Mouse (Mus musculus): ENCODE data around the gene Jazf1.

Gene Jazf1

GRCm38 (mm10) chr6:52805237-52805856 is 263.1 kb downstream of the Jazf1 start:
- CTCF ChIA-PET, result no interaction called here
- POLR2A ChIA-PET, result interaction anchor here in 1 of 4 experiments (0.8 kb wide), 1 partner anchor 14 kb away, joined by 3 read pairs; no protein-coding TSS in a partner anchor

GRCm38 (mm10) chr6:52802181-52802580 is 266.2 kb downstream of the Jazf1 start:
- POLR2A ChIA-PET, result interaction anchor here in 2 of 4 experiments (1.1 to 1.3 kb wide), 4 partner anchors 8 to 89 kb away, joined by 3 read pairs; partner anchors contain the start of gene Tax1bp1 (in 1 of the 2)

DNA sequence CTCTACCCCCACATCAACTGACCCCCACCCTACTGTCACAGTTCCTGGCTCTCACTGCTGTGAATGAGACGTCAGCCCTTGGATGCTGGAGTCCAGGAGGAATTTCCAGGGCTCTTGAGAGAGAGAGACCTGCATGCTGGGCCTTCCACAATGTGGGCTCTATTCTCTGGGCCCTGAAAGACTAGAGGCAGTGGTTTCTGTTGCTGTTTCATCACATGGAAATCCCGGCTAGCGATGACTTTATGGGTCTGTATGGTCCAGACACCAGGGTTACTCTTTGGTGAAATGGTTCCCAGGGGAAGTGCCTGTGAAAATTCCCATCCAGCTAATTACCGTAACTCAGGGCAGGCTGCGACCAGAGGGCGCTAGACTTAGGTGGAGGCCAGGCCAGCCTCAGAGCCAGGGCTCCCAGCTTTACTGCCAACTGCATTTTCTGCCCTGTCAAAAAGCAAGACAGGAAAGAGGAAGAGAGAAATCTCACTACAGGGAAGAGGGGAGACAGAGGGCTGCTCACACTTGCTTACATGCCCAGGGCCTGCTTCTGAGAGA is 271.1 kb downstream of the Jazf1 start:
- ChIA-PET POLR2A (interaction anchor here in 2 of 4 experiments (0.9 to 1.8 kb wide), 6 partner anchors 15 to 261 kb away, joined by 3 to 6 read pairs (median 3); partner anchors contain the start of gene Tax1bp1 (in 1 of the 2)), CTCF (interaction anchor here in 3 of 4 experiments (0.6 to 2.0 kb wide), 13 partner anchors 19 to 190 kb away, joined by 3 to 15 read pairs (median 3); no protein-coding TSS in a partner anchor)

More at GRCm38 (mm10) chr6:52802181-52802580, 266.2 kb downstream of the Jazf1 start:
- CTCF ChIA-PET, result interaction anchor here in 2 of 4 experiments (1.1 to 1.7 kb wide), 2 partner anchors 34 to 37 kb away, joined by 3 read pairs; no protein-coding TSS in a partner anchor

DNA sequence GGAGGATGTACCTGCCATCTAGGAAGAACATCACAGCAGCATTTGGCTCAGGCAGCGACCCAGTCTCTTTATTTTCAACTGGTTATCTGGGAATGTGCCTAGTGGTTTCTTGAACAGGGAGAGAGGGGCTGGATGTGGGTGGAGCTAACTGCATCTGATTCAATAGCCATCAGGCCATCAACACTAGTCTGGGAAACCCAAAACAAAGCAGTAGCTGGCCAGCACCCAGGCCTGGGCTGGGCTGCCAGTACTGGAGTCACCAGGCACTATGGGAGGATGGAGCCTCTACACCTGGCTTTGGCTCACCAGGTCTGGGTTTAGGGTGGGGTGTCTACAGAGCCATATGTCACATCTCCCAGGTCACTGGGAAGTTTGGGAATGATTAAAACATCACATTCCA is 271.7 kb downstream of the Jazf1 start:
- CTCF ChIA-PET, result interaction anchor here in 3 of 4 experiments (0.6 to 2.0 kb wide), 10 partner anchors 19 to 191 kb away, joined by 3 to 15 read pairs (median 4); no protein-coding TSS in a partner anchor
- POLR2A ChIA-PET, result interaction anchor here in 2 of 4 experiments (0.9 to 1.8 kb wide), 6 partner anchors 14 to 261 kb away, joined by 3 to 6 read pairs (median 3); partner anchors contain the start of gene Tax1bp1 (in 1 of the 2)

DNA sequence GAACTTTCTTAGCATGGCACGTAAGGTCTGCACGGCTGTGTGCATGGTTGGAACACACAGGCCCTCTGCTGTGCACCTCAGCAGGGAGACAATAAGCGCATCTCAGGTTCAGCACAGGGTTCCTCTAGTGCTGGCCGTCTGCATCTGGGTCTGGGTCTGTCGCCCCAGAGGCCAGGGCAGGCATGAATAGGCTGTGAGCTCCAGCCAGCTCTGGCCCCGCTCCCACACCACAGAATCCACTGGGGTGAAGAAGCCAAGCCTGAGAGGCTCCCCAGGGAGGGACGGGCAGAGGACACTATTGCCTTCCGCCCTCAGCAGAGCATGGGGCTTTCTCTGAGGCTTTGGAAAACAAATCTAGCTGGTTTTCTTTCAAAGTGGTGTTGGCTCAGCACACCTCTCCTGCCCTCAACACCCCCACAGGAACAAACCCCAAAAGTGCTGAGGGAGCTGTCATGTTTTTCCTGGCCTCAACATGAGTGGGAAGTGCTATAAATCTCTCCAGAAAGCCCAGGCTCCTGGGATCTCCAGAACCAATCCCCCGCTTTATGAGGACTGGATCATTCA is 272.3 kb downstream of the Jazf1 start:
- ChIA-PET CTCF (interaction anchor here in 3 of 4 experiments (1.1 to 1.2 kb wide), 3 partner anchors 29 to 126 kb away, joined by 3 to 4 read pairs (median 4); no protein-coding TSS in a partner anchor), POLR2A (interaction anchor here in 2 of 4 experiments (0.7 to 1.4 kb wide), 2 partner anchors 41 to 260 kb away, joined by 3 read pairs; no protein-coding TSS in a partner anchor)

- ChIA-PET POLR2A (interaction anchor here in 2 of 4 experiments (0.6 to 1.5 kb wide), 4 partner anchors 13 to 124 kb away, joined by 3 to 4 read pairs (median 4); no protein-coding TSS in a partner anchor), CTCF (no interaction called here)
Observed at GRCm38 (mm10) chr6:52795029-52795841, 273.2 kb downstream of the Jazf1 start.

DNA sequence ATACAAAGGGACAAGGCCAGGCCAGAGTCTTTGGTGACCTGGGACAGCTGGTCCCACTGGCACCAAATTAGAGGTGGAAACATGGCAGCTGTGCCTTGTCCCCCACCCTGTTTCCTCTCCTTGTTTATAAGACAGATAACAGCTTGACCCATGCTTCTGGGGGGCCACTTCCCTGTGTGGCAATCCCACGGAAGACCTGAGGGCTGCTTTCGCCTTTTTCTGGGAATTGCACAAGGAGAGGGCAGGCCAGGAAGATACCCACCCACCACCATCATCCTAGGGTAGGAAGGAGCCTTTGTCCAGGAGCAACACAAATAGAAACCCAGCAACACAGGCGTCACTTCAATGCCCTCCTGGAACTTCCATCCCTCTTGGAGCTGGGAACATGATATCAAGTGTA is 276.0 kb downstream of the Jazf1 start:
- POLR2A ChIA-PET, result no interaction called here

DNA sequence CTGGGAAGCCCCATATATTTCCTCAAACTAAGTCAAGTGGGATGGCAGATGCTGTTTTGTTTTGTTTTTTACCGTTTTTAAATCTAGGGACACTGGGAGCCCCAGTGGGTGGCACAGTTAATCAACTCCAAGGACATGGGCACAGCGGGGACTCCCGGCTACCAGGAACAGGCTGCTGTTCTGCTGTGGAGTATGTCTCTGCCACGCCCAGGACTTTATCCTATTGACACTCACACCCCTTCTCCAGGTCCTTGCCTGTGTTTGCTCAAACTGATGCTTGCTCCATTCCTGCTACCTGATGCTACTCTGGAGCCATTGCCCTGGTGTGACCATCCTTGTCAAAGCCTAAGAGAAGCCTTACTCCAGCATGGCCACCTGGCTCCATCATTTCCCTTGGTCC is 277.6 kb downstream of the Jazf1 start:
- CTCF ChIA-PET, result interaction anchor here in 2 of 4 experiments (0.6 to 1.5 kb wide), 2 partner anchors 48 to 116 kb away, joined by 3 read pairs; no protein-coding TSS in a partner anchor
- POLR2A ChIA-PET, result interaction anchor here in 1 of 4 experiments (0.9 kb wide), 1 partner anchor 11 kb away, joined by 3 read pairs; no protein-coding TSS in a partner anchor

More for the DNA sequence above, 276.0 kb downstream of the Jazf1 start:
- CTCF ChIA-PET, result no interaction called here

DNA sequence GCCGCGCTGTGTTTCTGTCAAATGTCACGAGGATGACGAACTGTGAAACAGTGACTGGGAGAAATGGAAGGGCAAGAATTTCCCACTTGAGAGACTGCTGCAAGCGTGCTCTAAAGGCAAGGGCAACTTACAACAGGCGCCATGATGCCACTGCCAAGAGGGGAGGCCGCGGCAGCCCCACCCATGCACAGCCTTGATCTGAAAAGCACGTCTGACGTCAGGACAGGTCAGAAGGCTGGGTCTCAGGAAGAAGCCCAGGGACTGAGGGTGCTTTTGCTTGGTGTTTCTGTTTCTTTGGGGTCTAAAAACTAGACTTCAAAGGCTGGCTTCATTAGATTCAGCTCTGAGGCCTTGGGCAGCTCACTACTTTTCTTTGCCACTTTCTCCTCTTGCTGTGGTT is 278.1 kb downstream of the Jazf1 start:
- ChIA-PET POLR2A (interaction anchor here in 1 of 4 experiments (1.1 kb wide), 1 partner anchor 32 kb away, joined by 3 read pairs; no protein-coding TSS in a partner anchor), CTCF (interaction anchor here in 1 of 4 experiments (1.5 kb wide), 1 partner anchor 49 kb away, joined by 3 read pairs; no protein-coding TSS in a partner anchor)

- ChIA-PET CTCF (no interaction called here), POLR2A (interaction anchor here in 1 of 4 experiments (1.0 kb wide), 1 partner anchor 12 kb away, joined by 3 read pairs; no protein-coding TSS in a partner anchor)
Observed at GRCm38 (mm10) chr6:52779546-52779945, 288.9 kb downstream of the Jazf1 start.

DNA sequence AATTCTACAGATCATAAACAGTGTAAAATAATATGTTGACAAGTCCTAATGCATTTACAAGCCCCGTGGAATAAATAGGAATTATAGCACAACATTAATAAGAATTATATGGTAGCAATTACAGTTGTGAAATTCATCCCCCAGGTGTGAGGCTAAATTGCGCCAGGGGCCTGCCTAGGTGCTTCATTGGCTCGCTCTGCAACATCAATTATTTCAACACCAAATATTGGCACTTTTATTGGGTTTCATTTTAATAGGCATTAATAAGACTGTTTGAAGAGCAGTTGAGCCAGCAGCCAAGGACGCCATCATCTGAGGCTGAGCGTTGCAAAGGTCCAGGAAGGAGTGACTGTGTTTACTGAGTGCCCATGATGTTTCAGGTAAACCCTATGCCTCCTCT is 289.9 kb downstream of the Jazf1 start:
- ChIA-PET POLR2A (no interaction called here), CTCF (interaction anchor here in 1 of 4 experiments (1.2 kb wide), 1 partner anchor 41 kb away, joined by 3 read pairs; no protein-coding TSS in a partner anchor)

DNA sequence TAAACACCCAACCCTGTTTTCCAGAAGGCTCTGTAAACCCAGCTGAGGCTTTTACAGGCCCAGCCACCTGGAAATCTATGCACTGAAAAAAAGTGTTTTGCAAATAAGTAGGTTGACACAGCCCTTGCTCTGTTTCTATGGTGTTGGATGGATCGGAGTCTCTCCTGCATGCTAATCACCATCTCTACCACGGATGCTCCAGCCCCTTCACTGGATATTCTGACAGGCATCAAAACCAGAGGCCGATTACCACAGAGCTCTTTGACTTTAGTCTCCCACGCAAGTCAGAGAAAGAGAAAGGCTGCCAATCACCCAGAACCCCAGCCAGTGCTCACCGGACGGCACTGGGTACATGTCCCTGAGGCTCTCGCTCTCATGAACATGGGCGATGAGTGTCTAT is 291.4 kb downstream of the Jazf1 start:
- POLR2A ChIA-PET, result interaction anchor here in 1 of 4 experiments (1.2 to 1.7 kb wide), 2 partner anchors 14 to 62 kb away, joined by 4 to 6 read pairs; no protein-coding TSS in a partner anchor
- CTCF ChIA-PET, result interaction anchor here in 2 of 4 experiments (1.0 to 1.2 kb wide), 3 partner anchors 43 to 62 kb away, joined by 3 read pairs; no protein-coding TSS in a partner anchor

- ChIA-PET CTCF (interaction anchor here in 1 of 4 experiments (1.0 kb wide), 1 partner anchor 52 kb away, joined by 3 read pairs; no protein-coding TSS in a partner anchor), POLR2A (interaction anchor here in 1 of 4 experiments (0.6 kb wide), 1 partner anchor 501 kb away, joined by 3 read pairs; no protein-coding TSS in a partner anchor)
Observed at GRCm38 (mm10) chr6:52775956-52776355, 292.5 kb downstream of the Jazf1 start.

- POLR2A ChIA-PET, result interaction anchor here in 2 of 4 experiments (0.6 kb wide), 2 partner anchors 184 to 500 kb away, joined by 3 to 4 read pairs; no protein-coding TSS in a partner anchor
- CTCF ChIA-PET, result no interaction called here
Observed at GRCm38 (mm10) chr6:52775350-52775749, 293.1 kb downstream of the Jazf1 start.

DNA sequence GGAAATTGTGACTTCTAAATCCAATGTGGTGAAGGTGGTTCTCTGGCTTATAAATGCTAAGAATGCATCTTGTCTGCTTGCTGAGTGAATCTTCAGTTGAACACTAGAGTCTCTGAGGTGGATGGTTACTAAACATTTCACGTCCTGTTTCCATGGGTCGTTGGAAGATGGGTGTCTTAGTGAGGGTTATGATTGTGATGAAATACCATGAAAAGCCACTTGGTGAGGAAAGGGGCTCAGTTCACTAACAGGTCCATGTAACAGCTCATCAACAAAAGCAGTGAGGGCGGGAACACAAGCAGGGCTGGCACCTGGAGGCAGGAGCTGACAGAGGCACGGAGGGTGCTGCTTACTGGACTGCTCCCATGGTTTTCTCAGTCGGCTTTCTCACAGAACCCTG is 295.3 kb downstream of the Jazf1 start:
- POLR2A ChIA-PET, result interaction anchor here in 1 of 4 experiments (1.3 kb wide), 1 partner anchor 9 kb away, joined by 4 read pairs; no protein-coding TSS in a partner anchor
- CTCF ChIA-PET, result no interaction called here

DNA sequence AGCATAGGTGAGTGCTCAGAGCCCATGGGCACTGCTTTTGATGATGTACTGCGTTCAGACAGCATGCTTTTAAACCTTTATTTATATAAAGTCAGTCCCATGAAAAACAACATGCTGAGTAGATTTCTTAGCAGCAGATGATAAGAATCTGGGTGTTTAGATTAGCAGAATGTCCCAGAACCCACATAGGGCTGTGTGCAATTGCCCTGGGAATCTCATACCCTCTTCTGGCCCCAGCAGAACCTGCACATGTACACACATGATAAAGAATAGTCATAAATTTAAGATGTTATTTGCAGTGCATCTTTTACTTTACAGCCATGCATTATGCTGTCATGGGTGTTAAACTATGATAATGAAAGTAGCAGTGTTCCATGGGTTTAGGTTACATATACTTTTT is 297.6 kb downstream of the Jazf1 start:
- POLR2A ChIA-PET, result interaction anchor here in 1 of 4 experiments (0.9 to 1.3 kb wide), 2 partner anchors 10 to 27 kb away, joined by 3 to 4 read pairs; no protein-coding TSS in a partner anchor
- CTCF ChIA-PET, result no interaction called here

GRCm38 (mm10) chr6:52765206-52765605 is 303.2 kb downstream of the Jazf1 start:
- ChIA-PET POLR2A (no interaction called here), CTCF (no interaction called here)

- ChIA-PET CTCF (no interaction called here), POLR2A (no interaction called here)
Observed at GRCm38 (mm10) chr6:52752832-52753231, 315.6 kb downstream of the Jazf1 start.
